Mouse (Mus musculus): ENCODE measurements around the gene Gfod1. TPM values are rescaled to one million over a fixed set of nuclear protein-coding genes. Genes with fewer than 3 reads are reported as not detected.

The Gfod1 gene
- polyA plus RNA-seq, 1 experiment, result 4.3 TPM

GRCm38 (mm10) chr13:43236630-43237029, 67.3 kb downstream of the Gfod1 start:
- H3K4me1 ChIP-seq (replicated peaks; ENCODE audit: control insufficient read depth, insufficient read depth, low read length), result peaks cover 13% of the 10 kb centered on the region
- WGBS, result 78% methylated on average over 6 of the region's 6 CpGs
- no peak overlapping the region for H3K4me3 ChIP-seq (ENCODE audit: control insufficient read depth, insufficient read depth, low read length)
- H3K27ac ChIP-seq (ENCODE audit: control insufficient read depth, insufficient read depth, low read length), result no peak overlapping the region
- TF ChIP-seq POLR2A (IDR thresholded peaks at IDR 0.05; ENCODE audit: control insufficient read depth, extremely low read depth, insufficient read depth, low read length, poor library complexity), result no peak
- no peak for TF ChIP-seq CTCF (IDR thresholded peaks at IDR 0.05; ENCODE audit: borderline replicate concordance, control insufficient read depth, extremely low read depth, insufficient read depth, low read length, poor library complexity)
- DNase-seq, result no peak
- no peaks in the 10 kb centered on the region for H3K27me3 ChIP-seq (ENCODE audit: control insufficient read depth, insufficient read depth, low read length)
- H3K36me3 ChIP-seq (ENCODE audit: control insufficient read depth, insufficient read depth, low read length), result no peaks in the 10 kb centered on the region

GRCm38 (mm10) chr13:43235982-43236381, 68.0 kb downstream of the Gfod1 start:
- Histone ChIP-seq H3K4me1 (replicated peaks; ENCODE audit: control insufficient read depth, insufficient read depth, low read length) (peaks cover 13% of the 10 kb centered on the region), H3K27me3 (ENCODE audit: control insufficient read depth, insufficient read depth, low read length) (no peaks in the 10 kb centered on the region), H3K27ac (ENCODE audit: control insufficient read depth, insufficient read depth, low read length) (no peak overlapping the region), H3K36me3 (ENCODE audit: control insufficient read depth, insufficient read depth, low read length) (no peaks in the 10 kb centered on the region), H3K4me3 (ENCODE audit: control insufficient read depth, insufficient read depth, low read length) (no peak overlapping the region)
- no peak for DNase-seq
- TF ChIP-seq POLR2A (IDR thresholded peaks at IDR 0.05; ENCODE audit: control insufficient read depth, extremely low read depth, insufficient read depth, low read length, poor library complexity), result no peak
- TF ChIP-seq CTCF (IDR thresholded peaks at IDR 0.05; ENCODE audit: borderline replicate concordance, control insufficient read depth, extremely low read depth, insufficient read depth, low read length, poor library complexity), result no peak
- 10% methylated on average over 4 of the region's 4 CpGs for WGBS

- H3K27me3 ChIP-seq (ENCODE audit: control insufficient read depth, insufficient read depth, low read length), result no peaks in the 10 kb centered on the region
- no peaks in the 10 kb centered on the region for H3K36me3 ChIP-seq (ENCODE audit: control insufficient read depth, insufficient read depth, low read length)
- peaks cover 13% of the 10 kb centered on the region for H3K4me1 ChIP-seq (replicated peaks; ENCODE audit: control insufficient read depth, insufficient read depth, low read length)
- WGBS, result 27% methylated on average over 3 of the region's 3 CpGs
- no peak overlapping the region for H3K4me3 ChIP-seq (ENCODE audit: control insufficient read depth, insufficient read depth, low read length)
- TF ChIP-seq POLR2A (IDR thresholded peaks at IDR 0.05; ENCODE audit: control insufficient read depth, extremely low read depth, insufficient read depth, low read length, poor library complexity) (no peak), CTCF (IDR thresholded peaks at IDR 0.05; ENCODE audit: borderline replicate concordance, control insufficient read depth, extremely low read depth, insufficient read depth, low read length, poor library complexity) (no peak)
- DNase-seq, result no peak
- H3K27ac ChIP-seq (ENCODE audit: control insufficient read depth, insufficient read depth, low read length), result no peak overlapping the region
These were observed 68.4 kb downstream of the Gfod1 start for GRCm38 (mm10) chr13:43235586-43235910.

GRCm38 (mm10) chr13:43234869-43235585, 68.9 kb downstream of the Gfod1 start:
- Histone ChIP-seq H3K4me1 (replicated peaks; ENCODE audit: control insufficient read depth, insufficient read depth, low read length) (peaks cover 13% of the 10 kb centered on the region), H3K27ac (ENCODE audit: control insufficient read depth, insufficient read depth, low read length) (no peak overlapping the region)
- TF ChIP-seq POLR2A (IDR thresholded peaks at IDR 0.05; ENCODE audit: control insufficient read depth, extremely low read depth, insufficient read depth, low read length, poor library complexity) (no peak), CTCF (IDR thresholded peaks at IDR 0.05; ENCODE audit: borderline replicate concordance, control insufficient read depth, extremely low read depth, insufficient read depth, low read length, poor library complexity) (no peak)

GRCm38 (mm10) chr13:43233331-43233730, 70.6 kb downstream of the Gfod1 start:
- Histone ChIP-seq H3K4me1 (replicated peaks; ENCODE audit: control insufficient read depth, insufficient read depth, low read length) (peaks cover 13% of the 10 kb centered on the region), H3K36me3 (ENCODE audit: control insufficient read depth, insufficient read depth, low read length) (no peaks in the 10 kb centered on the region), H3K27me3 (ENCODE audit: control insufficient read depth, insufficient read depth, low read length) (no peaks in the 10 kb centered on the region), H3K27ac (ENCODE audit: control insufficient read depth, insufficient read depth, low read length) (no peak overlapping the region), H3K4me3 (ENCODE audit: control insufficient read depth, insufficient read depth, low read length) (no peak overlapping the region)
- 88% methylated on average over 4 of the region's 4 CpGs for WGBS
- TF ChIP-seq POLR2A (IDR thresholded peaks at IDR 0.05; ENCODE audit: control insufficient read depth, extremely low read depth, insufficient read depth, low read length, poor library complexity), result no peak
- TF ChIP-seq CTCF (IDR thresholded peaks at IDR 0.05; ENCODE audit: borderline replicate concordance, control insufficient read depth, extremely low read depth, insufficient read depth, low read length, poor library complexity), result no peak
- DNase-seq, result no peak

More at GRCm38 (mm10) chr13:43234869-43235585, 68.9 kb downstream of the Gfod1 start:
- WGBS, result 79% methylated on average over 9 of the region's 9 CpGs
- no peaks in the 10 kb centered on the region for H3K27me3 ChIP-seq (ENCODE audit: control insufficient read depth, insufficient read depth, low read length)
- no peaks in the 10 kb centered on the region for H3K36me3 ChIP-seq (ENCODE audit: control insufficient read depth, insufficient read depth, low read length)
- no peak overlapping the region for H3K4me3 ChIP-seq (ENCODE audit: control insufficient read depth, insufficient read depth, low read length)
- no peak for DNase-seq

GRCm38 (mm10) chr13:43231965-43232860, 71.8 kb downstream of the Gfod1 start:
- no peak for TF ChIP-seq POLR2A (IDR thresholded peaks at IDR 0.05; ENCODE audit: control insufficient read depth, extremely low read depth, insufficient read depth, low read length, poor library complexity)
- no peak for TF ChIP-seq CTCF (IDR thresholded peaks at IDR 0.05; ENCODE audit: borderline replicate concordance, control insufficient read depth, extremely low read depth, insufficient read depth, low read length, poor library complexity)
- WGBS, result 81% methylated on average over 13 of the region's 13 CpGs
- no peak overlapping the region for H3K4me3 ChIP-seq (ENCODE audit: control insufficient read depth, insufficient read depth, low read length)
- no peaks in the 10 kb centered on the region for H3K36me3 ChIP-seq (ENCODE audit: control insufficient read depth, insufficient read depth, low read length)
- no peak overlapping the region for H3K27ac ChIP-seq (ENCODE audit: control insufficient read depth, insufficient read depth, low read length)
- no peaks in the 10 kb centered on the region for H3K27me3 ChIP-seq (ENCODE audit: control insufficient read depth, insufficient read depth, low read length)
- peaks cover 9% of the 10 kb centered on the region; the same call in 1 of the 2 replicates for H3K4me1 ChIP-seq (replicated peaks; ENCODE audit: control insufficient read depth, insufficient read depth, low read length)
- DNase-seq, result no peak
